In the genomic region with DNA sequence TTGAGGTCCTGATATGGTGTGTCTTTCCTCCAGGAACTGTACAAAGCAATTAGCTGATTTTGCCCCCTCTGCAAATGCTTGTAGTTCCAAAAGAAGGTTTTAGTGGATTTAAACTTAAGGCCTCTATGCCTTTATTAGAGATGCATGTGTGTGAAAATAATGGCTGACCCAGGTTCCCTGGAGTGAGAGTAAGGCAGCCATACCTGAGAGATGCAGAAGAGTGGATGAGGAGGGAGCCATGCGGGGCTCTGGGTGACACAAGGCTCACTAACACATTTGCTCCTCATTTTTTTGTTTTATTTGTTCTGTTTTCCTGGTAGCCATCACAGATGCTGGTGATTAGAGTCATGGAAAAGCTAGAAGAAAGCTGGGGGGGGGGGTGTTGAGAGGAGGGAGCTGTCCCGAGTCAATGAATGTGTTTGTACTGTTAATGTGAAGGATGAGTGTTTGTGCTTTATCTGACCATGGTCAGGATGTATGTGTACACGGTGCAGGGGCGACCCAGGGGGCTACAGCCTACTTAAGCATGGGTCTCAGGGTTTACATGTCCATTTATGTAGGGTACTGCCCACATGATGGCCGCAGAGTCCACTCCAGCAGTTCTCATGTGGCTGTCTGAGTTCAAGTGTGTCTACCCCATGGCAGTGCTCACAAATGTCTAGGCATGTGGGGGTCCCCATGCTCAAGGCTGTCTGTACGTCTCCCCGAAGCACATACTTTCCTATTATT, we compare ENCODE assay signal across 8 mouse cellular contexts. TPM values are rescaled to one million over a fixed set of nuclear protein-coding genes. Genes with fewer than 3 reads are reported as not detected.
DNase-seq lines count a peak whose midpoint lies in the region; ATAC-seq and TF ChIP-seq lines count a peak whose summit lies in the region.

No protein-coding gene starts in this region.

- 0 out of 2 replicates have a peak, but pooled peaks cover 3% of the 10 kb centered on the region for H3K27me3 ChIP-seq in liver, embryonic 11.5 days (replicated peaks; ENCODE audit: control insufficient read depth, insufficient read depth, low read length)
- H3K27me3 ChIP-seq in forebrain, embryonic 15.5 days = no peaks in the 10 kb centered on the region
- H3K27me3 ChIP-seq in limb, embryonic 13.5 days = no peaks in the 10 kb centered on the region

- H3K4me3 ChIP-seq in liver, embryonic 11.5 days (ENCODE audit: low read depth, low read length) = peak overlapping the region; percentile 43
- H3K4me3 ChIP-seq in forebrain, embryonic 15.5 days = peak overlapping the region; percentile 71
- peak overlapping the region; percentile 45 for H3K4me3 ChIP-seq in limb, embryonic 13.5 days
- peak overlapping the region; percentile 77 for H3K4me3 ChIP-seq in olfactory bulb, adult 2 months (ENCODE audit: insufficient read depth, low read depth, low read length)

- 35% methylated on average over 7 of the region's 7 CpGs for WGBS in liver, embryonic 11.5 days
- 30% methylated on average over 7 of the region's 7 CpGs for WGBS in forebrain, embryonic 15.5 days
- WGBS in limb, embryonic 13.5 days = 24% methylated on average over 7 of the region's 7 CpGs
- 12% methylated on average over 7 of the region's 7 CpGs for WGBS in olfactory bulb, adult 2 months

- peaks cover 67% of the 10 kb centered on the region for H3K4me1 ChIP-seq in liver, embryonic 11.5 days (replicated peaks; ENCODE audit: control insufficient read depth, insufficient read depth, low read length)
- H3K4me1 ChIP-seq in forebrain, embryonic 15.5 days = peaks cover 77% of the 10 kb centered on the region
- peaks cover 77% of the 10 kb centered on the region for H3K4me1 ChIP-seq in limb, embryonic 13.5 days
- peaks cover 59% of the 10 kb centered on the region for H3K4me1 ChIP-seq in olfactory bulb, adult 2 months (ENCODE audit: control insufficient read depth, insufficient read depth, low read length)

- H3K4me2 ChIP-seq in liver, embryonic 11.5 days = peak overlapping the region; percentile 67
- H3K4me2 ChIP-seq in forebrain, embryonic 15.5 days (replicated peaks) = peak overlapping the region; percentile 87
- peak overlapping the region; percentile 90 for H3K4me2 ChIP-seq in limb, embryonic 13.5 days (replicated peaks)

- 0 out of 2 replicates have a peak overlapping the region, but pooled peaks have one; percentile 27 for H3K9ac ChIP-seq in liver, embryonic 11.5 days (ENCODE audit: low read depth, low read length)
- peak overlapping the region; percentile 51 for H3K9ac ChIP-seq in forebrain, embryonic 15.5 days (replicated peaks)
- peak overlapping the region; percentile 70 for H3K9ac ChIP-seq in limb, embryonic 13.5 days

- ATAC-seq in liver, embryonic 11.5 days (replicated peaks; ENCODE audit: low FRiP score) = no peak
- ATAC-seq in forebrain, embryonic 15.5 days (replicated peaks) = 0 out of 2 replicates have a peak, but pooled peaks have one; percentile 7
- no peak for ATAC-seq in limb, embryonic 13.5 days (ENCODE audit: low FRiP score, low read depth)

- no peak overlapping the region for H3K27ac ChIP-seq in liver, embryonic 11.5 days (ENCODE audit: low read depth, low read length)
- H3K27ac ChIP-seq in forebrain, embryonic 15.5 days (replicated peaks) = peak overlapping the region; percentile 88
- H3K27ac ChIP-seq in limb, embryonic 13.5 days = peak overlapping the region; percentile 61; the same call in 1 of the 2 replicates
- peak overlapping the region; percentile 82 for H3K27ac ChIP-seq in olfactory bulb, adult 2 months (ENCODE audit: insufficient read depth, low read depth, low read length)

- TF ChIP-seq CTCF in olfactory bulb, adult 2 months (IDR thresholded peaks at IDR 0.05; ENCODE audit: insufficient read depth, low read depth, low read length) = no peak

- H3K9me3 ChIP-seq in liver, embryonic 11.5 days (ENCODE audit: control insufficient read depth, low read length) = no peaks in the 10 kb centered on the region
- no peaks in the 10 kb centered on the region for H3K9me3 ChIP-seq in forebrain, embryonic 15.5 days
- no peaks in the 10 kb centered on the region for H3K9me3 ChIP-seq in limb, embryonic 13.5 days

- 0 out of 2 replicates have a peak, but pooled peaks cover 2% of the 10 kb centered on the region for H3K36me3 ChIP-seq in liver, embryonic 11.5 days (ENCODE audit: control insufficient read depth, insufficient read depth, low read length)
- H3K36me3 ChIP-seq in forebrain, embryonic 15.5 days = peaks cover 16% of the 10 kb centered on the region
- H3K36me3 ChIP-seq in limb, embryonic 13.5 days = peaks cover 12% of the 10 kb centered on the region

- TF ChIP-seq POLR2A in olfactory bulb, adult 2 months (IDR thresholded peaks at IDR 0.05; ENCODE audit: insufficient read depth, low read depth, low read length) = no peak

- DNase-seq in liver, embryonic 11.5 days (ENCODE audit: low spot score) = no peak
- no peak for DNase-seq in liver
- no peak for DNase-seq in urinary bladder, postnatal 14 days (ENCODE audit: low spot score)
- DNase-seq in urinary bladder, adult 18-20 months (ENCODE audit: low spot score in 2 of 2) = no peak
- DNase-seq in urinary bladder, postnatal 25 days (ENCODE audit: low spot score) = no peak

RNA-seq across cellular contexts. Expression of a gene that starts 9.7 kb away (rescaled TPM):
- polyA plus RNA-seq in liver, embryonic 11.5 days (2014; fragmentation: Nextera tagmentation; extraction: Ambion mirVana) = 1.4 and 1.6 TPM in 2 replicates
- 6.5 and 7.3 TPM in 2 replicates for polyA plus RNA-seq in forebrain, embryonic 15.5 days (2015; fragmentation: Nextera tagmentation; extraction: Ambion mirVana)
- polyA plus RNA-seq in limb, embryonic 13.5 days (2015; fragmentation: Nextera tagmentation; extraction: Ambion mirVana) = 3.6 and 4.4 TPM in 2 replicates
- 50.4 and 503 TPM in 2 replicates for polyA plus RNA-seq in olfactory bulb, adult 2 months (2012; ENCODE audit: insufficient read depth, insufficient read length, low replicate concordance, missing spikeins)

RNA-seq across cellular contexts. Expression of a gene that starts 11.4 kb away (rescaled TPM):
- polyA plus RNA-seq in liver, embryonic 11.5 days (2014; fragmentation: Nextera tagmentation; extraction: Ambion mirVana) = 159 and 171 TPM in 2 replicates
- 144 and 150 TPM in 2 replicates for polyA plus RNA-seq in forebrain, embryonic 15.5 days (2015; fragmentation: Nextera tagmentation; extraction: Ambion mirVana)
- 170 and 176 TPM in 2 replicates for polyA plus RNA-seq in limb, embryonic 13.5 days (2015; fragmentation: Nextera tagmentation; extraction: Ambion mirVana)
- not detected in 2 replicates for polyA plus RNA-seq in olfactory bulb, adult 2 months (2012; ENCODE audit: insufficient read depth, insufficient read length, low replicate concordance, missing spikeins)

RNA-seq across cellular contexts. Expression of a gene that starts 17.9 kb away (rescaled TPM):
- polyA plus RNA-seq in liver, embryonic 11.5 days (2014; fragmentation: Nextera tagmentation; extraction: Ambion mirVana) = 3.2 and 3.4 TPM in 2 replicates
- 17.2 and 18.3 TPM in 2 replicates for polyA plus RNA-seq in forebrain, embryonic 15.5 days (2015; fragmentation: Nextera tagmentation; extraction: Ambion mirVana)
- 15.0 and 15.6 TPM in 2 replicates for polyA plus RNA-seq in limb, embryonic 13.5 days (2015; fragmentation: Nextera tagmentation; extraction: Ambion mirVana)
- polyA plus RNA-seq in olfactory bulb, adult 2 months (2012; ENCODE audit: insufficient read depth, insufficient read length, low replicate concordance, missing spikeins) = not detected in 2 replicates

RNA-seq across cellular contexts. Expression of a gene that starts 22.2 kb away (rescaled TPM):
- 9.7 and 9.9 TPM in 2 replicates for polyA plus RNA-seq in liver, embryonic 11.5 days (2014; fragmentation: Nextera tagmentation; extraction: Ambion mirVana)
- polyA plus RNA-seq in forebrain, embryonic 15.5 days (2015; fragmentation: Nextera tagmentation; extraction: Ambion mirVana) = 15.8 and 17.2 TPM in 2 replicates
- polyA plus RNA-seq in limb, embryonic 13.5 days (2015; fragmentation: Nextera tagmentation; extraction: Ambion mirVana) = 15.5 and 16.7 TPM in 2 replicates
- polyA plus RNA-seq in olfactory bulb, adult 2 months (2012; ENCODE audit: insufficient read depth, insufficient read length, low replicate concordance, missing spikeins) = 109 TPM in 1 of 2 replicates, not detected in the other

RNA-seq across cellular contexts. Expression of a gene that starts 33.8 kb away (rescaled TPM):
- 8.6 and 8.7 TPM in 2 replicates for polyA plus RNA-seq in liver, embryonic 11.5 days (2014; fragmentation: Nextera tagmentation; extraction: Ambion mirVana)
- 4.3 and 5.5 TPM in 2 replicates for polyA plus RNA-seq in forebrain, embryonic 15.5 days (2015; fragmentation: Nextera tagmentation; extraction: Ambion mirVana)
- 9.0 and 9.6 TPM in 2 replicates for polyA plus RNA-seq in limb, embryonic 13.5 days (2015; fragmentation: Nextera tagmentation; extraction: Ambion mirVana)
- not detected in 2 replicates for polyA plus RNA-seq in olfactory bulb, adult 2 months (2012; ENCODE audit: insufficient read depth, insufficient read length, low replicate concordance, missing spikeins)

Comparison
In these comparisons a context has a peak if more than half of its experiments do, and no peak if none do; other contexts are left out.
1. RNA of a gene that starts 11.4 kb away (polyA plus RNA-seq): 159 to 171 TPM in liver, embryonic 11.5 days, 170 to 176 TPM in limb, embryonic 13.5 days and 144 to 150 TPM in forebrain, embryonic 15.5 days; not detected in olfactory bulb, adult 2 months; every median in the first group is over 100 times any median in the second.
2. Peak in every context shown above with its lines, with median percentiles within 50 percentile points of each other: H3K4me2 ChIP-seq, H3K4me3 ChIP-seq and H3K9ac ChIP-seq.